Mouse (Mus musculus) stomach, embryonic 16.5 days (tissue): ENCODE data around the gene Pld4. TPM values are rescaled to one million over a fixed set of nuclear protein-coding genes. Genes with fewer than 3 reads are reported as not detected.

Experiments
- ATAC-seq: fragments of 200-750 bp; cut with Nextera tagmentation; 2 replicates; pipeline ENCODE4 v1.8.0; 2017; ENCODE audit warnings: moderate number of reproducible peaks, moderate TSS enrichment; ENCODE audit not compliant: insufficient read depth, low FRiP score
- H3K27ac ChIP-seq: fragments of 300-500 bp; sonication (generic); 2 replicates; pipeline ENCODE4 v1.5.1; 2014; ENCODE audit warnings: low read length
- H3K27me3 ChIP-seq: fragments of 300-500 bp; sonication (generic); 2 replicates; pipeline ENCODE4 v1.6.1; 2014; ENCODE audit warnings: low read length, control low read depth, mixed read lengths; ENCODE audit not compliant: control insufficient read depth, insufficient read depth
- H3K36me3 ChIP-seq: fragments of 300-500 bp; sonication (generic); 2 replicates; pipeline ENCODE4 v1.6.1; 2014; ENCODE audit warnings: low read length; ENCODE audit not compliant: control insufficient read depth, insufficient read depth
- H3K4me1 ChIP-seq: fragments of 300-500 bp; sonication (generic); 2 replicates; pipeline ENCODE4 v1.6.1; 2014; ENCODE audit warnings: low read length, control low read depth, mixed read lengths; ENCODE audit not compliant: control insufficient read depth, insufficient read depth
- H3K4me2 ChIP-seq: fragments of 300-500 bp; sonication (generic); 2 replicates; pipeline ENCODE4 v1.6.1; 2014; ENCODE audit warnings: low read depth, low read length, mixed read lengths
- H3K4me3 ChIP-seq: fragments of 300-500 bp; sonication (generic); replicated peaks from 2 replicates; pipeline ENCODE4 v1.5.1; 2014; ENCODE audit warnings: mild to moderate bottlenecking, low read length
- H3K9ac ChIP-seq: fragments of 300-500 bp; sonication (generic); 2 replicates; pipeline ENCODE4 v1.6.1; 2014; ENCODE audit warnings: low read length
- H3K9me3 ChIP-seq: fragments of 300-500 bp; sonication (generic); replicated peaks from 2 replicates; pipeline ENCODE4 v1.6.1; 2016; ENCODE audit warnings: low read length, control low read depth; ENCODE audit not compliant: control insufficient read depth
- WGBS: fragments of 180-500 bp; shearing (Covaris S2); extraction: QIAGEN DNeasy Blood & Tissue Kit; methylation state at CpG from one replicate; pipeline ENCODE4 v1.1.7; 2014; 5-methylcytosine and 5-hydroxymethylcytosine counted together
- polyA plus RNA-seq: library from polyadenylated mRNA; unstranded; fragments of >200 nt; fragmentation: Nextera tagmentation; extraction: Ambion mirVana; gene quantifications from 2 replicates; pipeline ENCODE4 v1.2.1, GENCODE M21; 2015

The Pld4 gene
- polyA plus RNA-seq: 13.7 and 17.1 TPM in 2 replicates

- no peaks in the 10 kb centered on the region for H3K4me1 ChIP-seq
- H3K27me3 ChIP-seq: no peaks in the 10 kb centered on the region
- no peaks in the 10 kb centered on the region for H3K9me3 ChIP-seq
- H3K4me2 ChIP-seq: no peak within 1 kb of the TSS
- no peak within 1 kb of the TSS for H3K27ac ChIP-seq
- ATAC-seq: no peak
- H3K4me3 ChIP-seq: peak within 1 kb of the TSS; percentile 7
- no peak within 1 kb of the TSS for H3K9ac ChIP-seq
- 36% methylated on average over 4 of the region's 4 CpGs for WGBS
- H3K36me3 ChIP-seq: no peaks in the 10 kb centered on the region
Observed at GRCm38 (mm10) chr12:112760154-112760926, at the start of gene Pld4. Gene Pld4 (plus strand): TSS chr12:112760655.

GRCm38 (mm10) chr12:112713984-112714383, 46.5 kb upstream of the Pld4 start:
- Histone ChIP-seq H3K27me3 (no peaks in the 10 kb centered on the region), H3K4me1 (0 out of 2 replicates have a peak, but pooled peaks cover 3% of the 10 kb centered on the region), H3K9me3 (no peaks in the 10 kb centered on the region), H3K4me3 (no peak overlapping the region), H3K27ac (no peak overlapping the region), H3K36me3 (no peaks in the 10 kb centered on the region), H3K9ac (no peak overlapping the region), H3K4me2 (no peak overlapping the region)
- ATAC-seq: no peak
- WGBS: 57% methylated on average over 3 of the region's 3 CpGs

- WGBS: 32% methylated on average over 7 of the region's 7 CpGs
- Histone ChIP-seq H3K4me3 (no peak overlapping the region), H3K36me3 (no peaks in the 10 kb centered on the region), H3K4me1 (0 out of 2 replicates have a peak, but pooled peaks cover 3% of the 10 kb centered on the region), H3K9ac (no peak overlapping the region), H3K9me3 (no peaks in the 10 kb centered on the region), H3K27me3 (no peaks in the 10 kb centered on the region), H3K27ac (no peak overlapping the region), H3K4me2 (no peak overlapping the region)
- no peak for ATAC-seq
Observed at GRCm38 (mm10) chr12:112717140-112717539, 43.3 kb upstream of the Pld4 start.

GRCm38 (mm10) chr12:112718995-112719394, 41.5 kb upstream of the Pld4 start:
- peaks cover 10% of the 10 kb centered on the region for H3K4me1 ChIP-seq
- H3K9ac ChIP-seq: no peak overlapping the region
- H3K4me2 ChIP-seq: no peak overlapping the region
- no peaks in the 10 kb centered on the region for H3K36me3 ChIP-seq
- H3K27ac ChIP-seq: no peak overlapping the region
- 56% methylated on average over 5 of the region's 5 CpGs for WGBS
- no peaks in the 10 kb centered on the region for H3K27me3 ChIP-seq
- no peaks in the 10 kb centered on the region for H3K9me3 ChIP-seq
- no peak overlapping the region for H3K4me3 ChIP-seq
- ATAC-seq: no peak

- WGBS: 50% methylated on average over 6 of the region's 6 CpGs
- Histone ChIP-seq H3K9me3 (no peaks in the 10 kb centered on the region), H3K4me3 (peak within 1 kb of the TSS; percentile 73), H3K36me3 (no peaks in the 10 kb centered on the region), H3K4me1 (peaks cover 18% of the 10 kb centered on the region), H3K9ac (peak within 1 kb of the TSS; percentile 90), H3K4me2 (peak within 1 kb of the TSS; percentile 85), H3K27ac (peak within 1 kb of the TSS; percentile 93), H3K27me3 (no peaks in the 10 kb centered on the region)
- ATAC-seq: no peak
Observed at GRCm38 (mm10) chr12:112720216-112720615, 40.2 kb upstream of the Pld4 start, which contains the start of gene Cep170b. Gene Cep170b (plus strand): TSS chr12:112720455.

- peak overlapping the region; percentile 93 for H3K27ac ChIP-seq
- 39% methylated on average over 12 of the region's 12 CpGs for WGBS
- H3K9me3 ChIP-seq: no peaks in the 10 kb centered on the region
- ATAC-seq: no peak
- peak overlapping the region; percentile 85 for H3K4me2 ChIP-seq
- no peaks in the 10 kb centered on the region for H3K36me3 ChIP-seq
- H3K4me3 ChIP-seq: peak overlapping the region; percentile 73
- peak overlapping the region; percentile 90 for H3K9ac ChIP-seq
- H3K4me1 ChIP-seq: peaks cover 18% of the 10 kb centered on the region
- H3K27me3 ChIP-seq: no peaks in the 10 kb centered on the region
Observed at GRCm38 (mm10) chr12:112720890-112721423, 39.5 kb upstream of the Pld4 start.

GRCm38 (mm10) chr12:112721424-112722239, 38.8 kb upstream of the Pld4 start:
- Histone ChIP-seq H3K9ac (peak overlapping the region; percentile 90), H3K36me3 (no peaks in the 10 kb centered on the region), H3K9me3 (no peaks in the 10 kb centered on the region), H3K4me2 (peak overlapping the region; percentile 85), H3K27me3 (no peaks in the 10 kb centered on the region), H3K4me1 (peaks cover 18% of the 10 kb centered on the region), H3K27ac (peak overlapping the region; percentile 93), H3K4me3 (peak overlapping the region; percentile 73)
- peak; percentile 75 for ATAC-seq
- 3% methylated on average over 66 of the region's 69 CpGs for WGBS

- Histone ChIP-seq H3K4me2 (peak overlapping the region; percentile 85), H3K4me1 (peaks cover 18% of the 10 kb centered on the region), H3K27ac (peak overlapping the region; percentile 92), H3K9me3 (no peaks in the 10 kb centered on the region), H3K4me3 (peak overlapping the region; percentile 73), H3K9ac (peak overlapping the region; percentile 90), H3K36me3 (no peaks in the 10 kb centered on the region), H3K27me3 (no peaks in the 10 kb centered on the region)
- under 1% methylated on average over 46 of the region's 75 CpGs for WGBS
- ATAC-seq: peak; percentile 62
Observed at GRCm38 (mm10) chr12:112722240-112723027, 38.0 kb upstream of the Pld4 start.
